Mouse (Mus musculus): Measurements from ENCODE around the gene Dclre1a. TPM values are rescaled to one million over a fixed set of nuclear protein-coding genes. Genes with fewer than 3 reads are reported as not detected.

Gene Dclre1a
- polyA plus RNA-seq, 1 experiment from 2014 or later: 17.7 TPM

Other genes starting within 250 kb of the Dclre1a start
- 1.1 TPM in 2 replicates for gene Nrap, start 158.2 kb downstream of the Dclre1a start, polyA plus RNA-seq (2015; fragmentation: Nextera tagmentation; extraction: Ambion mirVana)
- 34.3 and 35.0 TPM in 2 replicates for gene Casp7, start 151.1 kb downstream of the Dclre1a start, polyA plus RNA-seq (2015; fragmentation: Nextera tagmentation; extraction: Ambion mirVana)
- 0.39 and 0.41 TPM in 2 replicates for gene Plekhs1, start 86.6 kb downstream of the Dclre1a start, polyA plus RNA-seq (2015; fragmentation: Nextera tagmentation; extraction: Ambion mirVana)
- 18.4 and 19.8 TPM in 2 replicates for gene Nhlrc2, start within 50 bp of the Dclre1a start, polyA plus RNA-seq (2015; fragmentation: Nextera tagmentation; extraction: Ambion mirVana)
- gene Adrb1, start 174.0 kb upstream of the Dclre1a start, polyA plus RNA-seq (2015; fragmentation: Nextera tagmentation; extraction: Ambion mirVana): 1.1 and 1.3 TPM in 2 replicates